Mouse (Mus musculus): ENCODE results near the gene Dll1.

The Dll1 gene

GRCm38 (mm10) chr17:15329740-15330318 is 46.8 kb downstream of the Dll1 start:
- DNase-seq (ENCODE audit: low read depth, low spot score), result no peak

DNA sequence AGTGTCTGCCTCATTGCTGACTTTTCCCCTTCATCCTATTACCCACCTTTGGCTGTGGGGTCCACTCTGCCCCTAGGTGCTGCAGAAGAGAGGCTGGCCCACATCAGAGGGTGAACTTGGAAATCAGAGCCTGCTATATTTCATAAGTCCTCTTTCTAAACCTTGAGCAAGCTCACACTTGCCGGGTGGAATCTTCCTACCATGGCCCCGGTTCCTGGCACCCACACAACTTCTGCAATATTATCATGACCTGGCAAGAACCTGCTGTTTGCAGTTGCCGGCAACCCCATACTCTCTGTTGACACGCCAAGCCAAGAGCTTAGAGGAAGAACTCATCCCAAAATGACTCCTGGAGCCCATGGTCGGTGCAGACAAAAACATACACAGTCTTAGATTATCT is 49.6 kb downstream of the Dll1 start:
- no peak for DNase-seq (ENCODE audit: low read depth, low spot score)

DNA sequence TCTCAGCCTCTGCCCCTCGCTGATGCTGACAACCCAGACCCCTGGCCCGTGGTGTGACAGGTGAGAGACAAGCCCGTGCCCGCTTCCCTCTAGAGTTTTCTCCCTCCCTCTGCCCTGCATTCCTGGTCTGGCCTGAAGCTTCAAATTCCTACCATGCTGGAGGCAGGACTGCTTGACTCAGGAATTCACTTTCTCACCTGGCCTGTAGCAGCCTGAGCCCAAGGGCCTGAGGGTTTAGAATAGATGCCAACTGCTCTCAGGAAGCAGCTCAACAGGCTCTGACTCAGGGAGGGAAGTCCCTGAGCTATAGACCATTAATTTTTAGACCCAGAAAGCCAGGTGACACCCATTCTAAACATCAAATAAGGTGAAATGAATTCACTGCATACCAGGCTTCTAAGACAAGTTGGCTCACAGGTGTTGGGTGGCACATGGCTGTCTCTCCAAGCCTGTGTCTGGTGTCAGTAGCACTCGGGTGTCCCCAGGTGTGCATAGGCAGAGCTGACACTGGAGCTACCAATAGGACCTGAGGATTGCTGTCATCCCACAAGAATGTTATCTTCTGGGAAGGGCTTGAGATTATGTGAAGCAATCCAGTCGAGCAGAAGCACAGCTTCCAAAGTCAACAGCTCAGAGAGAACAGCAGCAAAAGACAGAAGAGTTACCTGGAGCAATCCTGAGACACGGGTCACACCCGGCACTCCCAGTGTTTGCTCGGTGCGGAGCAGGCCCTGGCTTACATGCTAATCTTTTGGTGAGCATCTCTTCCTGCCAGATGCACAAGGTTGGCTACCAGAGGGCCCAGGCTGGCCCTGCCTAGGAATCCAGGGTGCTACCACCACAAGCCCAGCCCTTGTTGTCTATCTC is 50.5 kb downstream of the Dll1 start:
- no peak for DNase-seq (ENCODE audit: low read depth, low spot score)

DNA sequence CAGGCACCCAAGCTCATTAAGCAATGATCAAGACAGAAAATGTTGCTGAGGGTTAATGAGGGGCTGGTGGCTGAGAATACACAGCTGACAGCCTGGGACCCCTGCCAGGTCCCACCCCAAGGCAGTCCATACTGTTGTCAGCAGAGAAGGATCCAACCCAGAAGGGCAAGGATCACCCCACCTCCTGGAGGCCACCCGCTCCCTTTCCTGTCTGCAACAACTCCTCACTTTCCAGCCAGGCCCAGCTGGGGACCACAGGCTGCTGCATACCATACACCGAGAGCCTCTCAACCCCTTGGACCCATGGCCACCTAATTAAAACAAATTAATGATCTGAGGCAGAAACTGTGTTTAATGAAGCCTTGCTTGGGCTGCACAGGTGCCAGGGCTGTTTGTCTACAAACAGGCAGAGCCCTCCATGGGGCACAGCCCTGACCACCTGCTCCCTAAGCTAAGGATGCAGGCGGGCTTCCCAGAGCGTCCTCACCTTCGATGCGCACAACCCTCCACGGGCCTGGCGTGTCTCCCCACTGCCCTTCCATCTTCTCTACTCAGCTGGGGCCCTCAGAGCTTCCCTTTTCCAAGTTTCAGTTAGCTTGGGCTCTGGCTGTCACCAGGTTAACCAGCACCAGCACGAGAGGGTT is 53.4 kb downstream of the Dll1 start:
- DNase-seq (ENCODE audit: low read depth, low spot score), result no peak

Measured in retina, adult 2 months (tissue).